Mouse (Mus musculus) embryonic facial prominence, embryonic 14.5 days (tissue): ENCODE results near the gene Frs2. TPM values are rescaled to one million over a fixed set of nuclear protein-coding genes. Genes with fewer than 3 reads are reported as not detected.
"Not testable (repeated sequence)": the region's sequence is repeated elsewhere in the genome, so short reads cannot be mapped to it uniquely, and the experiment has no call there.

ENCODE experiments used
- ATAC-seq: fragments of 200-750 bp; cut with Nextera tagmentation; 2 replicates; pipeline ENCODE4 v1.8.0; 2017; ENCODE audit warnings: low read depth, moderate number of reproducible peaks, moderate TSS enrichment
- DNase-seq: peaks from one replicate; pipeline ENCODE4 v3.0.0-alpha.2; 2015; ENCODE audit warnings: low spot score
- H3K27ac ChIP-seq: fragments of 300-500 bp; sonication (generic); replicated peaks from 2 replicates; pipeline ENCODE4 v1.5.1; 2014; ENCODE audit warnings: low read depth, mild to moderate bottlenecking, low read length, moderate library complexity
- H3K27me3 ChIP-seq: fragments of 300-500 bp; sonication (generic); replicated peaks from 2 replicates; pipeline ENCODE4 v1.6.1; 2014; ENCODE audit warnings: low read length; ENCODE audit not compliant: control insufficient read depth, insufficient read depth
- H3K36me3 ChIP-seq: fragments of 300-500 bp; sonication (generic); 2 replicates; pipeline ENCODE4 v1.6.1; 2014; ENCODE audit warnings: low read length, mixed read lengths; ENCODE audit not compliant: control insufficient read depth, insufficient read depth
- H3K4me1 ChIP-seq: fragments of 300-500 bp; sonication (generic); 2 replicates; pipeline ENCODE4 v1.6.1; 2014; ENCODE audit warnings: antibody characterized with exemption, low read length; ENCODE audit not compliant: control insufficient read depth, insufficient read depth
- H3K4me2 ChIP-seq: fragments of 300-500 bp; sonication (generic); 2 replicates; pipeline ENCODE4 v1.6.1; 2014; ENCODE audit warnings: low read depth, mild to moderate bottlenecking, low read length, moderate library complexity, mixed read lengths
- H3K4me3 ChIP-seq: fragments of 300-500 bp; sonication (generic); 2 replicates; pipeline ENCODE4 v1.5.1; 2014; ENCODE audit warnings: low read depth, mild to moderate bottlenecking, low read length
- H3K9ac ChIP-seq: fragments of 300-500 bp; sonication (generic); 2 replicates; pipeline ENCODE4 v1.6.1; 2014; ENCODE audit warnings: low read depth, mild to moderate bottlenecking, low read length, moderate library complexity, mixed read lengths
- H3K9me3 ChIP-seq: fragments of 300-500 bp; sonication (generic); 2 replicates; pipeline ENCODE4 v1.6.1; 2016; ENCODE audit warnings: low read length; ENCODE audit not compliant: control insufficient read depth
- WGBS: fragments of 180-500 bp; shearing (Covaris S2); extraction: QIAGEN DNeasy Blood & Tissue Kit; methylation state at CpG from one replicate; pipeline ENCODE4 v1.1.7; 2014; 5-methylcytosine and 5-hydroxymethylcytosine counted together
- polyA plus RNA-seq: library from polyadenylated mRNA; unstranded; fragments of >200 nt; fragmentation: Nextera tagmentation; extraction: Ambion mirVana; gene quantifications from 2 replicates; pipeline ENCODE4 v1.2.1, GENCODE M21; 2014

The Frs2 gene
- polyA plus RNA-seq, 1 experiment from 2014 or later, result 22.6 TPM

- H3K27me3 ChIP-seq, result no peaks in the 10 kb centered on the region
- 18% methylated on average over 8 of the region's 8 CpGs for WGBS
- ATAC-seq, result no peak
Measured at GRCm38 (mm10) chr10:117033785-117034184, 114.5 kb downstream of the Frs2 start.

DNA sequence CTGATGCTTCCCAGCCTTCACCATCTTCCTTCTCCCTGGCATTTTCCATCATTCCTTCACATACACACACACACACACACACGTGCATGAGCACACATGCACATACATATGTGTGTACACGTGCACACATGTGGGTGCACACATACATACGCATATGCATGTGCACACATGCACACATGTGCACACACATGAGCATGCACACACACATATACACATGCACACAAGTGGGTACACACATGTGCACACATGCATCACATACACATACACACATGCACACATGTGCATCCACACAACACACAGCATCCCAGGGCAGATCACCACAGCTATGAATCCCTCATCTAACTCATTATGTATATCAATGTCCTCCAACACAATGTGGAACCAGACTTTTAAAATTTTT is 117.2 kb downstream of the Frs2 start:
- DNase-seq (no peak), ATAC-seq (no peak)
- Histone ChIP-seq H3K9me3 (no peaks in the 10 kb centered on the region), H3K4me1 (no peaks in the 10 kb centered on the region), H3K27ac (no peak overlapping the region), H3K36me3 (no peaks in the 10 kb centered on the region), H3K4me2 (no peak overlapping the region), H3K4me3 (no peak overlapping the region), H3K27me3 (no peaks in the 10 kb centered on the region), H3K9ac (no peak overlapping the region)
- 92% methylated on average over 3 of the region's 3 CpGs for WGBS

More at GRCm38 (mm10) chr10:117033785-117034184, 114.5 kb downstream of the Frs2 start:
- peak; percentile 87 for DNase-seq
- H3K9me3 ChIP-seq, result no peaks in the 10 kb centered on the region
- H3K36me3 ChIP-seq, result no peaks in the 10 kb centered on the region
- H3K4me2 ChIP-seq, result no peak overlapping the region
- H3K9ac ChIP-seq, result no peak overlapping the region
- H3K27ac ChIP-seq, result no peak overlapping the region
- H3K4me3 ChIP-seq, result no peak overlapping the region
- H3K4me1 ChIP-seq, result no peaks in the 10 kb centered on the region

DNA sequence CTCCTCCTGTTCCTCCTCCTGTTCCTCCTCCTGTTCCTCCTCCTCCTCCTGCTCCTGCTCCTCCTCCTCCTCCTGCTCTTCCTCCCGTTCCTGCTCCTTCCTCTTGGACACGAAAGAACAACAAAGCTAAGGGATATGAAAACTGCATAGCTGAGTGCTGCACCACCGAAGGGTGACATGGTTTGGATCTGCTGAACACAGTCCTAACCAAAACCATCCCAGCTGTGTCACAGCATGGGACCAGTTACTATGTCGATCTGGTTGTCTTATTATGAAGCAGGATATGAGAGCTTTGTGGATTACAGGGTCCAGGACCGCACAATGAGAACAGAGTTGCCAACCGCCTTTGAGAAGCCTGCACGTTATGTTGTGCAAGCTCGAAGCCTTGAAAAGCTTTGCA is 122.2 kb downstream of the Frs2 start:
- Histone ChIP-seq H3K4me3 (no peak overlapping the region), H3K27me3 (peaks cover 3% of the 10 kb centered on the region; the same call in 1 of the 2 replicates), H3K36me3 (no peaks in the 10 kb centered on the region), H3K4me2 (no peak overlapping the region), H3K4me1 (peaks cover 6% of the 10 kb centered on the region), H3K9me3 (no peaks in the 10 kb centered on the region), H3K9ac (no peak overlapping the region), H3K27ac (no peak overlapping the region)
- DNase-seq, result no peak
- ATAC-seq, result no peak
- WGBS, result 69% methylated on average over 8 of the region's 8 CpGs

GRCm38 (mm10) chr10:117025776-117026175 is 122.6 kb downstream of the Frs2 start:
- H3K4me2 ChIP-seq, DNase-seq, H3K27ac ChIP-seq, H3K4me3 ChIP-seq, ATAC-seq, H3K4me1 ChIP-seq, H3K27me3 ChIP-seq, H3K9me3 ChIP-seq, H3K9ac ChIP-seq, H3K36me3 ChIP-seq: not testable (repeated sequence)

GRCm38 (mm10) chr10:117023693-117024092 is 124.6 kb downstream of the Frs2 start:
- WGBS, result 48% methylated on average over 15 of the region's 16 CpGs
- peak overlapping the region; percentile 13; the same call in 1 of the 2 replicates for H3K4me3 ChIP-seq
- no peaks in the 10 kb centered on the region for H3K9me3 ChIP-seq
- peak overlapping the region; percentile 43; the same call in 1 of the 2 replicates for H3K4me2 ChIP-seq
- H3K36me3 ChIP-seq, result no peaks in the 10 kb centered on the region
- H3K27me3 ChIP-seq, result peaks cover 3% of the 10 kb centered on the region; the same call in 1 of the 2 replicates
- ATAC-seq (no peak), DNase-seq (no peak)
- H3K9ac ChIP-seq, result no peak overlapping the region
- H3K27ac ChIP-seq, result no peak overlapping the region
- peaks cover 10% of the 10 kb centered on the region for H3K4me1 ChIP-seq

- Histone ChIP-seq H3K4me1 (peaks cover 10% of the 10 kb centered on the region), H3K4me2 (no peak overlapping the region), H3K9me3 (no peaks in the 10 kb centered on the region), H3K4me3 (no peak overlapping the region), H3K36me3 (no peaks in the 10 kb centered on the region), H3K27ac (no peak overlapping the region), H3K27me3 (peaks cover 3% of the 10 kb centered on the region; the same call in 1 of the 2 replicates), H3K9ac (no peak overlapping the region)
- DNase-seq (peak; percentile 76), ATAC-seq (peak; percentile 87)
- WGBS, result 9% methylated on average over 20 of the region's 21 CpGs
Measured at GRCm38 (mm10) chr10:117021020-117021754, 127.1 kb downstream of the Frs2 start.

Other genes starting within 250 kb of the Frs2 start
- 28.6 and 29.9 TPM in 2 replicates for gene Rab3ip, start 197.8 kb downstream of the Frs2 start, polyA plus RNA-seq
- gene Gm10271, start 175.9 kb downstream of the Frs2 start, polyA plus RNA-seq, result not detected in 2 replicates
- 2.3 and 4.6 TPM in 2 replicates for gene Best3, start 162.2 kb downstream of the Frs2 start, polyA plus RNA-seq
- gene Lrrc10, start 103.2 kb downstream of the Frs2 start, polyA plus RNA-seq, result not detected in 2 replicates
- 266 and 276 TPM in 2 replicates for gene Cct2, start 84.7 kb downstream of the Frs2 start, polyA plus RNA-seq
- gene Yeats4, start 76.0 kb upstream of the Frs2 start, polyA plus RNA-seq, result 57.9 and 64.6 TPM in 2 replicates
- gene 9530003J23Rik, start 90.2 kb upstream of the Frs2 start, polyA plus RNA-seq, result not detected in 2 replicates
- 105 and 146 TPM in 2 replicates for gene Lyz2, start 133.8 kb upstream of the Frs2 start, polyA plus RNA-seq
- 0.18 TPM in 1 of 2 replicates, not detected in the other for gene Lyz1, start 144.3 kb upstream of the Frs2 start, polyA plus RNA-seq
- 125 and 146 TPM in 2 replicates for gene Cpsf6, start 231.5 kb upstream of the Frs2 start, polyA plus RNA-seq